Mouse (Mus musculus) lung, postnatal 36 days (tissue): ENCODE data around the gene Dpp6.

ENCODE experiments used
- DNase-seq: peaks from one replicate; pipeline ENCODE4 v3.0.0; 2022; ENCODE audit warnings: mixed read lengths

The Dpp6 gene

GRCm38 (mm10) chr5:26816975-26817941, at the start of gene Dpp6:
Dpp6 (plus strand) TSS chr5:26817203.
- DNase-seq: no peak

GRCm38 (mm10) chr5:26783955-26784354, 33.0 kb upstream of the Dpp6 start:
- no peak for DNase-seq

DNA sequence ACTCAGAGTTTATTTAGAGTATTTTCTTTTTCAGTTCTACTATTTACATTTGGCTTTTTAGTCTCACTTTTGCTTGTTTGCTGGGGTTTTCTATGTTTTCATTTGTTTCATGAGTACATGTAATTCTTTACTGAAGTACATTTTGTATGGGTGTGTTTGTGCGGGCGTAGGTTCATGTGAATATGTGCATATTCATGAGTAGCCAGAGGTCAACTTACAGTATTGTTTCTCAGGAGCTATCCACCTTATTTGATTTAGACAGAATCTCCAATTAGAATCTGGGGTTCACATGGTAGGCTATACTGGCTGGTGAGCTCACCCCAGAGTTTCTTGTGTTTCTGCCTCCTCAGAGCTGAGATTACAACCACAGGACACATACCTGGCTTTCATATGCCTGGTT, 21.5 kb upstream of the Dpp6 start:
- no peak for DNase-seq

DNA sequence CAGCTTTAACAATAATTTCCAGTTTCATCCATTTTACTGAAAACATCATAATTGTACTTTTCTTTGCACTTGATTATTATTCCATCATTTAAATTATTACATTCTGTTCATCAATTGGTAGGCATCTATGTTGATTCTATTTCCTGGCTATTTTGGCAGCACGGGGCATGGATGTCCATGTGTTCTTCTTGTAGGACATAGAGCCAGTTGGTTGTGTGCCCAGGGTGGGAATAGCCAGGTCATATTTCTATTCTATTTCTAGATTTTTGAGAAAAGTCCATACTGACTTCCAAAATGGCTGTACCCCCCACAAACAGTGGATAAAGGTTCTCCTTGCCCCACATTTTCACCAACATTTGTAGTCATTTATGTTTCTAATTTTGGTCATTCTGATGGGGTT, 19.0 kb downstream of the Dpp6 start:
- DNase-seq: no peak

DNA sequence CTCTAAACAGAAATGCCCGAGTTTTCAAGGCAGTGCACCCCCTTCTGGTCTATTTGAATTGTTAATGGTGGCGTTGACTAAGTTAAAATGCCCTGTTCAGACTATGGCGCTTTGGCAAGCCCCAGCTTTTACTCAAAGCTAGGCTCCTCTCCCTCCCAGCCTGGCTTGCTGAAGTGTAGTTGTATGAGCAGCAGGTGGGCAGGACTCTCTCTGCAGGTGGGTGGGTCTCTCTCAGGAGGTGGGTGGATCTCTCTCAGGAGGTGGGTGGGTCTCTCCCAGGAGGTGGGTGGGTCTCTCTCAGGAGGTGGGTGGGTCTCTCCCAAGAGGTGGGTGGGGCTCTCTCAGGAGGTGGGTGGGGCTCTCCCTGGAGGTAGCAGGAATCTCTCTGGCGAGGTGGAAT, 24.1 kb downstream of the Dpp6 start:
- no peak for DNase-seq

DNA sequence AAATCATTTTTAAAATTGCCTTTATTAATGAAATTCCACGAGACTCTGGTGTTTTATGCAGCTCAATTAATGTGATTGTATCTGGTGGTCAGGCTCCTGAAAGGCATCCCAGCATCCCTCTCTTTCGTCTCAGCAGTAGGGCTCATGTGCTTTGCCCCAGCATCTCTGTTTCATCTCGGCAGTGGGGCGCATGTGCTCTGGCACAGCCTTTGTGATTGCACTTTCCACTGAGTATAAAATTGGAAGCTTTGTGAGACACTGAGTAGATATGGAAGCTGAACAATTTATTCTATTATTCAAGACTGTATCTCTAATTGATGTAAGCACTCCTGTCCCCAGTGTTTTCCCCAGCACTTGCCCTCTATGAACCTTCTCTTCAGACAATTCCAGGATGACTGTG, 37.7 kb downstream of the Dpp6 start:
- no peak for DNase-seq

DNA sequence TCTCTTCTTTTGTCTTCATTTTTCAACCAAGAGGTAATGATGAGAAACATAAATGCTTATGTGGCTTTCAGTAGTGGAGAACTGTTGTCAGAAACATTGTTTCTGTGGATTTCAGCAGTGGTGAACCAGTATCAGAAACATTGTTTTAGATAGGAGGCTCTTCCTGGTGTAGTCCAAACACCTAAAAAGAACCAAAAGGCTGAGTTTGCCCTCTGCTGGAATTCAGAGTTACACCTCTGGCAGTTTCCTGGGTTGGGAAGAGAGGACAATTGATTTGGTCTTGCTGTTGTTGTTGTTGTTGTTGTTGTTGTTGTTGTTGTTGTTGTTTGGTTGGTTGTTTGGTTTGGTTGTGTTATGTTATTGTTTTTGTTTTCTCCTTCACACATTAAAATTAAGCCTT, 58.4 kb downstream of the Dpp6 start:
- no peak for DNase-seq

GRCm38 (mm10) chr5:26887496-26887895, 70.5 kb downstream of the Dpp6 start:
- no peak for DNase-seq

GRCm38 (mm10) chr5:26888080-26888479, 71.1 kb downstream of the Dpp6 start:
- DNase-seq: no peak

GRCm38 (mm10) chr5:26894346-26894745, 77.3 kb downstream of the Dpp6 start:
- no peak for DNase-seq

DNA sequence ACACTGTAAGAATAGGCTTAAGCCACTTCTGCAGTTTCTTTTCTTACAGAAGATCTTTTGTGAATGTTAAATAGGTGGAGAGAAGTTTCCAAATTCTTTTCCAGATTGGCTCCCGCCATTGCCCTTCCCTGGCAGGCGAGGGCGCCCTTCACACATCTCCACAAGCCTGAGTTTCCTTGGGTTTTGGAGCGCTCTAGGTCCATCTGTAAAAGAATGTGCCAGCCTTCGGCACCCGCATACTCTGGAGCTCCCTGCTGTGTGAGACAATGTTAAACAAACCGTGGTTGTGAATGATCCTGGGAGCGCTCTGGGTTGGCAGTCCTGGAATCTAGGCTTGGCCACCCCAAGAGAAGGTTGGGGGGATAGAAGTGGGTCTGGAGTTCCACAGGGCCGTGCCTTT, 86.8 kb downstream of the Dpp6 start:
- peak; percentile 2 for DNase-seq

DNA sequence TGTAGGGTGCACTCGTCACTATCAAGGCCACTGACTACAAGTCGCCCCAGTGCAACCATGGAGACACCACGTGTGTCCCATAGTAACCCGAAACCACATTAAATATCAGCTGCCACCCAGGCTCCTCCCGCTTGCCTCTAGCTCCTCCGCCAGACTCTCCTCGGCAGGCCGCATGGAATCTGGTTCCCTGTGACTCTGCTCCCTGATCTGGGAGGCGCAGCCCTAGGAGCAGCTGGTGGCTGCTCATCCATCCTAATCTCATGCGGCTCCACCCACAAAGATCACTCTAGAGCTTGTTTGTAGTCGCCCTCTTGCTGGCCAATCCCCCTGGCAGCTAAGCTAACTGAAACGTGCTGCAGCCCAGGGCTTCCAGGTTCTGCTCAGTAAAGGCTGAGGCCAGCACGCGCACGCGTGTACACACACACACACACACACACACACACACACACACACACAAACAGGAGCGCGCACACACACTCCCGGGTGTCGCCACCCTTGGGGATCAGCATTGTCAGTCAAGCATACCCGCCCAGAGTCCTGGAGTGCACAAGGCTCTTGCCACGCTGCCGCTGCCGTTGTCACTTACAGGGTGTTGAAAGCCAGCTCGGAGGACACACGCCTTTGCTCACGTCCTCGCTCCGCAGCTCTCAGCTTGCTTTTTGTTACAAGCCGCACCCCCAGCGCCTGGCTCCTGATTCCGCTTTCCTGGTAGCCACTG, 87.5 kb downstream of the Dpp6 start:
- DNase-seq: peak; percentile 7

GRCm38 (mm10) chr5:26907151-26907550, 90.1 kb downstream of the Dpp6 start:
- DNase-seq: no peak

DNA sequence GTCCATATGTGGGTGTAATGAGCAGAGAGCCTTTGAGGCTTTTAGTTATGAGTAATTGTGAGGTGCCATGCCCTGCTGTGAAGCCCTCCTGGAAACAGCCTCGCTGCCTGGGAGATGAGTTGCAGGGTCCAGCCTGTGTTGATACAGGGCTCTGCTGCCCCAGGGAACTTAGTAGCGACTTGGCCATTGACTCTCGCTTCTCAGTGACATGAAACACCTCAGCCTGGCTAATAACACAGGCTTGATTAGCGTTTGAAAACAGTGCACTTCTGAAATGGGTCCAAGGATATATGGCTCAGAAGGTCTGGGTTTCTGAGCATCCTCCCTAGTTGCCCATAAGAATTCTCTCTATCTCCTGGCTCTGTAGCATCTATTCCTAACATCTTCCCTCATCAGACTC, 91.6 kb downstream of the Dpp6 start:
- no peak for DNase-seq

DNA sequence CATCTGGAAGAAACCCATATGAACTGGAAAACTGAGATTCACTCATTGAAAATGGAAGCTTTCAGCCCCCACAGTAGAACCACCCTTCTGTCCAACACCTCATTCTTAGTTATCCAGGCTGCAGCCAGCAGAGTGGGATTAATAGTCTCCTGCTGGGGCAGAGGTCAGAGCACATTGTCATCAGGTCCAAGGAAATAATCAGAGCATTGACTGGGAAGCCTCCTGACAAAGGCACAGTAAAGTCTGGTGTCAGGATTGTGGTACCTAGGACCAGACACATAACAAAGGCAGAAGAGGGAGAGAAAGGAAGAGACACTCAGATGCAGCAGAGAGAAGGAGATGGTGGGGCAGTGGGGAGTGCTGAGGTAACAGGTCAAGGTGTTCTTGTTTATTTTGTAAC, 93.3 kb downstream of the Dpp6 start:
- DNase-seq: no peak

DNA sequence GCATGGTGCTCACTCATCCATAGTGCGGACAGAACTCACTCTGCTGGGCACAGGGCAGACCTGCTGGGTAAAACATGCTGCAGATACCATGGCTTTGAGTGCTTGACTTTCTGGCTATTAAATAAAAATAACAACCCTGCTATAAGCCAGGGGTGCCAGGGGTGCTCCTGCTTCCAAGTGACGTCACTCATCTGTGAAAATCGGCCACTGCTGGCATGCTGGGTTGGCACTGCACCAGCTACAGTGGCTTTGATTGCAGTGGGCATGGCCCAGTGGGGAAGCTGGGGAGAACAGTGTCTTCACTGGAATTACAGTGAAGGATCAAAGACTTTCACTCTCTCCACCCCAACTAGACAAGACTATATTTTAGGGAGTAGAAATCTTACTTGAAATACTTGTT, 95.0 kb downstream of the Dpp6 start:
- DNase-seq: no peak

- no peak for DNase-seq
Measured at GRCm38 (mm10) chr5:26918763-26919162, 101.8 kb downstream of the Dpp6 start.

DNA sequence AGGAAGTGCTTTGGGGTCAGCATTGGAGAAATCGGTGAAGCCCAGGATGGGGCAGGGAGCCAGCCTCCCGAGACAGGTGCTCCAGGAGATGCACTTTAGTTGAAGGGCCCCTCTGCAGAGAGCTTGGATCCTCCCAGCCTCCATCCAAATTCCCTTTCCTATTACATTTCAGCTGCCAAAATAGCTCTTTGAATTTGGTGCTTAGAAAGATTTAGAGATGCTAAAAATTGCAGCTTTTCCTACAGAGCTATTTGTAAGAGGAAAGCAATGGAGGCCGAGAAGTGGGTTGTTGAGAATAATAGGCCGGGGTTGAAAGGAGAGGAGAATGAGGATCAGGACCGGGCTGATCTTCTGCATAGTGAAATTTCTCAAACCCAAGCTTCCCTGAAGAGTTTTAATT, 107.5 kb downstream of the Dpp6 start:
- DNase-seq: no peak

DNA sequence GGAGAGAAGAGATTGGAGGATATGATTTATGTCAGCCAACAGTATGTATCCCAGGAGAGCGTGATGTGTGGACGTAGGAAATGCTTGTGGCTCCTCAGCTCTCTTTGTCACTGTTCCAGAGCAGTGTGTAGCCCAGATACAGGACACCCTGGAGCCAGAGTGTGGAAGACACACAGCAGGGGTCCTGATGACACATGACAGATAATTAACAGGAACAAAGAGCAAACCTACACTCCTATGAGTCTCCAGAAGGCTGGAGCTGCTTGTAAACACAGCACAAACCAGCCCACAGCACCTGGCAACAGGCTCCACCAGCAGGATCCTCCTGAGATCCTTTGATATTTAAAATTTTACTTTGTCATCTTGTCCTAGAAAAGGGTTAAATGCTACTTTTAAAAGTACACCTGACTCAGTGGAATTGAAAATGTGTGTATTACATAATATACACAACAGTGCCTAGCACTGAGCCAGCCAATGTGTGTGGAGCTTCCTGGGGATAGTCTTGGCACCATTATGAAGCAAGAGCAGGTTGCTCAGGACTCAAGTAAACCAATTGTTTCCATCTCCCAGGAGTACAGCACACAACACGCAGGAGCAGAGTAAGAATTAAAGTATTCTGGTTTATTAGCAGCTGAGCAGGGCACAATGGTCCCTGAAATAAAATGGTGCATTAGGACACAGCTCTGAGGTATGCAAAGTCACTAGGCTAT, 115.6 kb downstream of the Dpp6 start:
- DNase-seq: no peak

- no peak for DNase-seq
Measured at GRCm38 (mm10) chr5:26934911-26935310, 117.9 kb downstream of the Dpp6 start.

DNA sequence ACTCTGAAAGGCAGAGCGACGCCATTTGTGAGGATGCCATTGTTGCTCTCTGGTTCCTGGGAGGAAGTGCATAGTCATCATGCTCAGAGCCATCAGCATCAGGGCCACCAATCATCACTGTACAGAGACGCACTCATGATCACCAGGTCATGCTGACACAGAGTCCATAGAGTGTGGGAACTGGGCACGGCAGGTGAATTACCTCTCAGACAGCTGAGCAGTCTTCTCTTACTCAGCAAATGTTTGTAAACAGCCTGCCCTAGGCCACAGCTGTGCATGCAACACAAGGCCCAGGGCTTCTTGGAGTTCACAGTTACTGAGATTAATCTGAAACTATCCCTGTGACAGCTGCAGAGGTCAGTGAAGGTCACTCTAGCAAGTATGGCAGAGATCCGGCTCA, 124.5 kb downstream of the Dpp6 start:
- DNase-seq: no peak

DNA sequence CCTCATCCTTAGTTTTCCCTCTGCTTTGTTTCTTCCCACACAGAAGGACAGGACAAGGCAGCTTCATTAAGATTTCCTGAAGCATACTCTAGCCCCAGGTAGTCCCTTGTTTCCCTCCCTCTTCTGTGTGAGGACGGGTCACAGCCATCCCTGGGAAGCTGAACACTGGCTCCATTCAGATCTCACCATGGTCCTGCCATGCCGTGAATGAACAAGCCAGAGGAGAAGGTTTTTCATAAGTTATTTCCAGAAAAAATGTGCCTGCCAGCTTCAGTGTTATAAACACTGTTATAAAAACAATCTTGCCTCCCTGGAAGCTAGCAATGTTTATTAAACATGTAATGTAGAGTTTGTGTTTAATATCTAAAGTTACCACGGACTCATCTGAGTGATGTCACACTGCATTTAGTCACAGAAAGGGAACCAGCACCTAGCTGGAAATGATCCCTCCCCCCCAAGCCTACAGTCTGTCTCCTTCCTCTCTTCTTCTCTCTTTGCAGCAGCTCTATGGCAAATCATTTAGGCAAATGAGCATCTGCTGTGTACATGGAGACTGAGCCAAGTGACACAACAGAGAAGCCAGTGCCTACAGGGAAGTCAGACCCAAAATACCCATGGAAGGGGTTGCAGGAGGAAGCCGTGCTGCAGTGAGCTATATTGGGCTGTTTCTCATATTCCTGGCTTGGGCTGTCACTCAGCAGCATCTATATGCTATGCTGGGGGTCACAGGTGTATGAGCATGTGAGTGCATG, 128.3 kb downstream of the Dpp6 start:
- DNase-seq: no peak
